Mouse (Mus musculus) CH12.LX (cell line): ENCODE measurements around the gene Eif2d. TPM values are rescaled to one million over a fixed set of nuclear protein-coding genes. Genes with fewer than 3 reads are reported as not detected.

Source experiments
- DNase-seq: peaks from one replicate; pipeline ENCODE4 v3.0.0-alpha.2; 2013; ENCODE audit errors: extremely low read depth
- H3K27ac ChIP-seq: 2 replicates; pipeline ENCODE4 v1.5.1; 2012; ENCODE audit warnings: low read depth, mild to moderate bottlenecking, control low read depth, moderate library complexity; ENCODE audit not compliant: insufficient read depth
- H3K27me3 ChIP-seq: replicated peaks from 2 replicates; pipeline ENCODE3; 2012; ENCODE audit warnings: inconsistent platforms
- H3K36me3 ChIP-seq, 2 experiments: replicated peaks in 1 of 2; 2 replicates each; pipeline versions ENCODE3 to v1.6.1; 2012; ENCODE audit warnings: inconsistent platforms in 1 of 2, low read length in 1 of 2, mild to moderate bottlenecking in 1 of 2, mixed read lengths in 1 of 2, moderate library complexity in 1 of 2; ENCODE audit not compliant: control insufficient read depth in 1 of 2, insufficient read depth in 1 of 2
- H3K4me1 ChIP-seq, 2 experiments: 2 replicates each; pipeline ENCODE4 v1.6.1; 2012; ENCODE audit warnings: inconsistent platforms in 1 of 2, moderate library complexity in 1 of 2; ENCODE audit not compliant: insufficient read depth in 2 of 2, control insufficient read depth in 1 of 2
- H3K4me2 ChIP-seq: 2 replicates; pipeline ENCODE4 v1.6.1; 2012; ENCODE audit warnings: low read depth, mild to moderate bottlenecking, control low read depth; ENCODE audit not compliant: poor library complexity, insufficient read depth, severe bottlenecking
- H3K4me3 ChIP-seq, 3 experiments: fragments of 150-350 bp in 1 of 3; sonication (generic) in 1 of 3; replicated peaks in 1 of 3; 2 replicates each; pipeline versions ENCODE3 to v1.5.1; 2011 to 2012; ENCODE audit warnings: low read depth in 2 of 3, low read length in 2 of 3, mild to moderate bottlenecking in 2 of 3, moderate library complexity in 2 of 3, control low read depth in 1 of 3, improper control_type of control experiment in 1 of 3, inconsistent platforms in 1 of 3, mixed read lengths in 1 of 3; ENCODE audit not compliant: poor library complexity in 1 of 3
- H3K79me2 ChIP-seq: replicated peaks from 2 replicates; pipeline ENCODE4 v1.6.1; 2012; ENCODE audit warnings: mild to moderate bottlenecking, moderate library complexity; ENCODE audit not compliant: control insufficient read depth, poor library complexity, insufficient read depth, severe bottlenecking; ENCODE audit errors: extremely low read depth
- H3K9ac ChIP-seq: 2 replicates; pipeline ENCODE4 v1.6.1; 2012; ENCODE audit warnings: low read depth, mild to moderate bottlenecking, control low read depth, moderate library complexity; ENCODE audit not compliant: insufficient read depth
- H3K9me3 ChIP-seq: replicated peaks from 2 replicates; pipeline ENCODE3; 2012; ENCODE audit warnings: low read length, inconsistent platforms, mixed read lengths
- BHLHE40 ChIP-seq: IDR thresholded peaks from 2 replicates; pipeline ENCODE4 v1.6.1; 2011; ENCODE audit warnings: mild to moderate bottlenecking, low read depth, low read length, improper control_type of control experiment
- CHD2 ChIP-seq: IDR thresholded peaks from 2 replicates; pipeline ENCODE4 v1.6.1; 2011; ENCODE audit warnings: low read length, improper control_type of control experiment
- CTCF ChIP-seq, 2 experiments: IDR thresholded peaks in 1 of 2; conservative IDR thresholded peaks in 1 of 2; 2 replicates each; pipeline ENCODE4 v1.5.1; 2011 to 2012; ENCODE audit warnings: low read depth in 2 of 2, low read length in 2 of 2, improper control_type of control experiment in 1 of 2, inconsistent platforms in 1 of 2, mild to moderate bottlenecking in 1 of 2, moderate library complexity in 1 of 2
- ELF1 ChIP-seq: IDR thresholded peaks from 2 replicates; pipeline ENCODE4 v1.6.1; 2014; ENCODE audit warnings: low read depth, mild to moderate bottlenecking, inconsistent platforms, low read length, improper control_type of control experiment
- HCFC1 ChIP-seq: IDR thresholded peaks from 2 replicates; pipeline ENCODE4 v1.6.1; 2012; ENCODE audit warnings: low read depth, mild to moderate bottlenecking, inconsistent platforms, low read length, improper control_type of control experiment
- IRF4 ChIP-seq: IDR thresholded peaks from 2 replicates; pipeline ENCODE4 v1.6.1; 2014; ENCODE audit warnings: low read depth, mild to moderate bottlenecking, inconsistent platforms, low read length, improper control_type of control experiment
- JUND ChIP-seq: conservative IDR thresholded peaks from 2 replicates; pipeline ENCODE4 v1.6.1; 2011; ENCODE audit warnings: low read depth, low read length, improper control_type of control experiment
- KAT2A ChIP-seq: IDR thresholded peaks from 2 replicates; pipeline ENCODE4 v1.6.1; 2012; ENCODE audit warnings: low read length, improper control_type of control experiment, inconsistent platforms; ENCODE audit not compliant: insufficient replicate concordance
- MAFK ChIP-seq: IDR thresholded peaks from 2 replicates; pipeline ENCODE4 v1.6.1; 2011; ENCODE audit warnings: low read length, improper control_type of control experiment; ENCODE audit not compliant: insufficient replicate concordance
- MXI1 ChIP-seq: IDR thresholded peaks from 2 replicates; pipeline ENCODE4 v1.6.1; 2011; ENCODE audit warnings: mild to moderate bottlenecking, low read depth, low read length, improper control_type of control experiment
- MYC ChIP-seq: IDR thresholded peaks from 2 replicates; pipeline ENCODE4 v1.6.1; 2011; ENCODE audit warnings: low read depth, mild to moderate bottlenecking, improper control_type of control experiment, low read length
- NELFE ChIP-seq: IDR thresholded peaks from 2 replicates; pipeline ENCODE4 v1.6.1; 2011; ENCODE audit warnings: low read depth, low read length, improper control_type of control experiment
- PAX5 ChIP-seq: IDR thresholded peaks from 2 replicates; pipeline ENCODE4 v1.6.1; 2012; ENCODE audit warnings: low read length, inconsistent platforms, mixed read lengths
- POLR2A ChIP-seq: IDR thresholded peaks from 2 replicates; pipeline ENCODE4 v1.6.1; 2011; ENCODE audit warnings: low read depth, mild to moderate bottlenecking, improper control_type of control experiment, low read length
- POLR2AphosphoS2 ChIP-seq: IDR thresholded peaks from 2 replicates; pipeline ENCODE4 v1.6.1; 2011; ENCODE audit warnings: low read depth, low read length, improper control_type of control experiment
- SIN3A ChIP-seq: IDR thresholded peaks from 2 replicates; pipeline ENCODE4 v1.6.1; 2012; ENCODE audit warnings: low read length, improper control_type of control experiment, inconsistent platforms
- TBP ChIP-seq: conservative IDR thresholded peaks from 2 replicates; pipeline ENCODE4 v1.6.1; 2011; ENCODE audit warnings: low read depth, low read length, improper control_type of control experiment
- TCF12 ChIP-seq: IDR thresholded peaks from 2 replicates; pipeline ENCODE4 v1.6.1; 2014; ENCODE audit warnings: low read depth, mild to moderate bottlenecking, inconsistent platforms, low read length, improper control_type of control experiment
- USF2 ChIP-seq: conservative IDR thresholded peaks from 2 replicates; pipeline ENCODE4 v1.6.1; 2011; ENCODE audit warnings: low read depth, low read length, improper control_type of control experiment
- ZKSCAN1 ChIP-seq: IDR thresholded peaks from 2 replicates; pipeline ENCODE4 v1.6.1; 2012; ENCODE audit warnings: low read depth, inconsistent platforms, low read length, improper control_type of control experiment, borderline replicate concordance
- ZMIZ1 ChIP-seq: IDR thresholded peaks from 2 replicates; pipeline ENCODE4 v1.6.1; 2012; ENCODE audit warnings: low read depth, mild to moderate bottlenecking, inconsistent platforms, low read length, improper control_type of control experiment
- dilution Hi-C: fragments of 300-500 bp; cut with MboI; formaldehyde crosslinking; loops from 2 replicates; pipeline ENCODE4 v1.14.3; 2020; ENCODE audit warnings: low sequenced_read_pairs; ENCODE audit not compliant: extremely low pct_unique_long_range_greater_than_20kb, extremely low pct_ligation_motif_present
- in situ Hi-C: fragments of 300-500 bp; cut with MboI; formaldehyde crosslinking; loops from 3 replicates; pipeline ENCODE4 v1.14.3; 2019; ENCODE audit warnings: low sequenced_read_pairs, low pct_ligation_motif_present, low pct_unique_long_range_greater_than_20kb, mixed read lengths
- polyA plus RNA-seq: library from polyadenylated mRNA; unstranded; fragments of >175 nt; gene quantifications from 2 replicates; pipeline ENCODE4 v1.2.1, GENCODE M21; 2012; ENCODE audit warnings: low read depth; ENCODE audit not compliant: insufficient read length
- total RNA-seq, 2 experiments: library from RNA; depleted of rRNA; stranded (reverse); fragments of 300-350 nt in 1 of 2; fragments of >200 nt in 1 of 2; gene quantifications; 2 replicates each; pipeline ENCODE4 v1.2.3; 2012 to 2014

Eif2d gene
- total and polyA plus RNA-seq, 3 experiments: 46.9 to 57.2 (median 53.0) TPM

- in situ Hi-C loops: no loop called here
- no peaks in the 10 kb centered on the region for H3K9me3 ChIP-seq
These were observed 57.0 kb downstream of the Eif2d start for GRCm38 (mm10) chr1:131209971-131210426.

DNA sequence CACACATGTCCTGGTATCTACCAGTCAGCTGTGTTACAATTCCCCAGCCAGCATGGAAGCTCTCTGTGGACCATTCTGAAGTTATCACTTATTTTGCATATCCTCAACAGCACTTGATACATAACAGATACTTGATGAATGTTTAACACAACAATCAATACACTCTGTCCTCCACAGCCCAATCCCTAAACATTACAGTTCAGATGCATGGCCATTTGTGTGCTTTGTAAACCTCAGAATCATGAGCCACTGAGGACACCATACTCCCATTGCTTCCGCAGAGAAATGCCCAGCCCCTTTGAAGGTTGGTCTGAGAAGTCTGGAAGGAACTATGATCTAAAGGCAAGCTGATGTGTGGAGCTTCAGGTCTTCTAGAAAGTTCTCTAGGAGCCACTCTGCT is 58.7 kb downstream of the Eif2d start:
- no peaks in the 10 kb centered on the region for H3K36me3 ChIP-seq

More at GRCm38 (mm10) chr1:131209971-131210426, 57.0 kb downstream of the Eif2d start:
- dilution Hi-C loops: no loop called here
- Histone ChIP-seq H3K9ac (no peak overlapping the region), H3K27ac (no peak overlapping the region), H3K4me1 (peaks cover 2 to 11% of the 10 kb centered on the region in 2 experiments; a peak in 2 of 4 replicates), H3K4me3 (no peak overlapping the region), H3K27me3 (peaks cover 2% of the 10 kb centered on the region), H3K36me3 (no peaks in the 10 kb centered on the region), H3K79me2 (no peaks in the 10 kb centered on the region), H3K4me2 (no peak overlapping the region)
- no peak for DNase-seq
- no peak for TF ChIP-seq TBP
- no peak for TF ChIP-seq TCF12
- no peak for TF ChIP-seq HCFC1
- no peak for TF ChIP-seq POLR2A
- TF ChIP-seq CHD2: no peak
- TF ChIP-seq POLR2AphosphoS2: no peak
- TF ChIP-seq SIN3A: no peak
- TF ChIP-seq MXI1: no peak
- TF ChIP-seq MYC: no peak
- no peak for TF ChIP-seq BHLHE40
- TF ChIP-seq IRF4: no peak
- TF ChIP-seq USF2: no peak
- TF ChIP-seq, all 38 proteins: peak for 0

More for the DNA sequence above, 58.7 kb downstream of the Eif2d start:
- peaks cover 2% of the 10 kb centered on the region for H3K27me3 ChIP-seq
- dilution Hi-C loops (no loop called here), in situ Hi-C loops (no loop called here)
- H3K9me3 ChIP-seq: no peaks in the 10 kb centered on the region
- no peak overlapping the region for H3K4me2 ChIP-seq
- no peak overlapping the region for H3K9ac ChIP-seq
- H3K4me1 ChIP-seq: peaks cover under 1 to 14% of the 10 kb centered on the region in 2 experiments; a peak in 2 of 4 replicates
- no peak overlapping the region for H3K4me3 ChIP-seq
- no peak for DNase-seq
- no peaks in the 10 kb centered on the region for H3K79me2 ChIP-seq
- H3K27ac ChIP-seq: no peak overlapping the region
- no peak for TF ChIP-seq ZMIZ1
- no peak for TF ChIP-seq POLR2A
- TF ChIP-seq TBP: no peak
- TF ChIP-seq CTCF (conservative IDR thresholded peaks at IDR 0.05 in 1 of 2, IDR thresholded peaks at IDR 0.05 in 1 of 2; ENCODE audit: low read depth in 2 of 2, low read length in 2 of 2): no peak
- TF ChIP-seq NELFE: no peak
- no peak for TF ChIP-seq PAX5
- TF ChIP-seq JUND: no peak
- TF ChIP-seq USF2: no peak
- TF ChIP-seq ZKSCAN1: no peak
- TF ChIP-seq ELF1: no peak
- TF ChIP-seq MXI1: no peak
- no peak for TF ChIP-seq MAFK
- no peak for TF ChIP-seq KAT2A
